Mouse (Mus musculus) heart, adult 2 months (tissue): ENCODE measurements around the gene Hhipl1.

ENCODE experiments used
- CTCF ChIP-seq: fragments of 200-600 bp; IDR thresholded peaks from 2 replicates; pipeline ENCODE4 v1.8.1; 2022; ENCODE audit warnings: antibody characterized with exemption, mild to moderate bottlenecking, moderate library complexity
- POLR2A ChIP-seq: fragments of 200-500 bp; IDR thresholded peaks from 2 replicates; pipeline ENCODE4 v1.6.1; 2011; ENCODE audit warnings: mild to moderate bottlenecking, low read depth, low read length, control low read depth; ENCODE audit not compliant: insufficient read depth

GRCm38 (mm10) chr12:108327889-108328491 is 21.9 kb downstream of the Hhipl1 start:
- TF ChIP-seq CTCF (no peak), POLR2A (no peak)
